Mouse (Mus musculus): ENCODE data around the gene Cdc42bpb.

DNA sequence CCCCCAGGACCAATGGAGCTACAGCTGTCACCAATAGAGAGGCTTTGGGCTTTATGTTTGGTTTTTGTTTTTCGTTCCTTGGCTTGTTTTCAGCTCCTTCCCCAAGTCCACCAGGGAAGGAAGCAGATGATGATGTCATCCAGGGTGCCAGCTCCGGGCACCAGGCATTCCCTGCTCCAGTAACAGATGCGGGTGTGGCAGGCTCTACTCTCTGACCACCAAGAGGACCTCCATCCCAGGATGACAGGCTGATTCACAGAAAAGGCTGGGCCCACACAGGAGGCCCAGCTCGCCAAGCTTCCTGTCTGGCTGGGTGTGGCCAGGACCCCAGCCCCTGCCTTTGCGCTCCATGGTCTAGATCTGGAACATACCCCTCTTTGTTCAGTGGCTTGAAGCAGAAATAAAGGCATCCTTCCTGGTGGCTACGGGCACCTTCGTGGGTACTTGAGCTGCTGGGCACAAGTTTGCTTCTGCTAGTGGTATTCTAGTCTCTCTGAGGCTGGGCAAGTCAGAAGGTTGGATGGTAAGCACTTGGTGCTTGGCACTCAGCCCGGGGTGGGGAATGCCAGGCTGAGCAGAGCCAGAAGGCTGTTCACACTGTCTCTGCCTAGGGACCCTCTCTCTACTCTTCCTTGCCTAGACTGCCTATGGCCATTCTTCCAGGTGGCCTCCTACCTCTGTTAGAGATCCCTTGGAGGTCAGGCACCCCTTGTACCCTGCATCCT is 34.3 kb upstream of the Cdc42bpb start:
- TF ChIP-seq EP300 (IDR thresholded peaks at IDR 0.05; ENCODE audit: low read depth) (no peak), CTCF (IDR thresholded peaks at IDR 0.05; ENCODE audit: low read depth) (no peak)

All from liver, postnatal 0 days (tissue).